Mouse (Mus musculus) heart, postnatal 36 days (tissue): Measurements from ENCODE around the gene Pde8b. TPM values are rescaled to one million over a fixed set of nuclear protein-coding genes. Genes with fewer than 3 reads are reported as not detected.
A peak's percentile ranks its signal among the peaks of the same experiment; 100 is the strongest.

Experiments used
- DNase-seq, 2 experiments: peaks; one replicate each; pipeline ENCODE4 v3.0.0; 2021 to 2022
- intact Hi-C: fragments of 180-260 bp; cut with DNase I; formaldehyde crosslinking; loops from one replicate; pipeline ENCODE4 v1.15.1; 2025
- total RNA-seq, 2 experiments: library from RNA; stranded (reverse); gene quantifications; 2 replicates each; pipeline ENCODE4 v1.2.3; 2021

Gene Pde8b
- total RNA-seq, 2 experiments from 2014 or later: 3.6 to 3.7 TPM

GRCm38 (mm10) chr13:95091546-95092445 lies 158.3 kb downstream of the Pde8b start:
- no peak for DNase-seq
- intact Hi-C loops: no loop called here

- peak; percentile 22 to 49 for DNase-seq
- intact Hi-C loops: no loop called here
Measured at GRCm38 (mm10) chr13:95087358-95087787, 162.8 kb downstream of the Pde8b start.

GRCm38 (mm10) chr13:95086033-95086432 lies 164.1 kb downstream of the Pde8b start:
- no peak for DNase-seq
- intact Hi-C loops: no loop called here

- intact Hi-C loops: no loop called here
- no peak for DNase-seq
Measured at GRCm38 (mm10) chr13:95082611-95083010, 167.5 kb downstream of the Pde8b start.

GRCm38 (mm10) chr13:95081082-95081481 lies 169.1 kb downstream of the Pde8b start:
- intact Hi-C loops: no loop called here
- DNase-seq: peak in 1 of 2 experiments; percentile 28

GRCm38 (mm10) chr13:95078492-95078891 lies 171.6 kb downstream of the Pde8b start:
- no peak for DNase-seq
- intact Hi-C loops: no loop called here

- DNase-seq: no peak
- intact Hi-C loops: no loop called here
Measured at GRCm38 (mm10) chr13:95077688-95078087, 172.4 kb downstream of the Pde8b start.

- DNase-seq: no peak
- intact Hi-C loops: no loop called here
Measured at GRCm38 (mm10) chr13:95076142-95076541, 174.0 kb downstream of the Pde8b start.

GRCm38 (mm10) chr13:95073445-95074172 lies 176.5 kb downstream of the Pde8b start:
- no peak for DNase-seq
- intact Hi-C loops: no loop called here

GRCm38 (mm10) chr13:95070268-95070667 lies 179.9 kb downstream of the Pde8b start:
- intact Hi-C loops: no loop called here
- DNase-seq: no peak

GRCm38 (mm10) chr13:95067854-95068253 lies 182.3 kb downstream of the Pde8b start:
- no peak for DNase-seq
- intact Hi-C loops: loop anchor here (1.0 kb wide), 1 partner anchor 219 kb away; no protein-coding TSS in a partner anchor

GRCm38 (mm10) chr13:95063390-95064017 lies 186.6 kb downstream of the Pde8b start:
- intact Hi-C loops: no loop called here
- DNase-seq: no peak

- intact Hi-C loops: no loop called here
- DNase-seq: no peak
Measured at GRCm38 (mm10) chr13:95058885-95059284, 191.3 kb downstream of the Pde8b start.

- DNase-seq: no peak
- intact Hi-C loops: no loop called here
Measured at GRCm38 (mm10) chr13:95056501-95057280, 193.4 kb downstream of the Pde8b start.

- intact Hi-C loops: no loop called here
- DNase-seq: no peak
Measured at GRCm38 (mm10) chr13:95055742-95056388, 194.3 kb downstream of the Pde8b start.

- intact Hi-C loops: no loop called here
- no peak for DNase-seq
Measured at GRCm38 (mm10) chr13:95052421-95052820, 197.7 kb downstream of the Pde8b start.

- intact Hi-C loops: no loop called here
- DNase-seq: no peak
Measured at GRCm38 (mm10) chr13:95050398-95050797, 199.7 kb downstream of the Pde8b start.

- intact Hi-C loops: no loop called here
- DNase-seq: no peak
Measured at GRCm38 (mm10) chr13:95044108-95044507, 206.0 kb downstream of the Pde8b start.

GRCm38 (mm10) chr13:95040140-95040738 lies 209.9 kb downstream of the Pde8b start:
- intact Hi-C loops: no loop called here

More at GRCm38 (mm10) chr13:95040140-95040738, 209.9 kb downstream of the Pde8b start:
- DNase-seq: no peak
